Mouse (Mus musculus) embryonic fibroblast, embryonic 13.5 days (primary cell): Measurements from ENCODE around the gene Adra2a.

Source experiments
- CTCF ChIP-seq: IDR thresholded peaks from 2 replicates; pipeline ENCODE4 v1.5.1; 2011; ENCODE audit warnings: mild to moderate bottlenecking, control low read depth, low read length, moderate library complexity, borderline replicate concordance; ENCODE audit not compliant: insufficient read depth
- POLR2A ChIP-seq: IDR thresholded peaks from 2 replicates; pipeline ENCODE4 v1.6.1; 2011; ENCODE audit warnings: low read depth, mild to moderate bottlenecking, control low read depth, low read length, moderate library complexity

DNA sequence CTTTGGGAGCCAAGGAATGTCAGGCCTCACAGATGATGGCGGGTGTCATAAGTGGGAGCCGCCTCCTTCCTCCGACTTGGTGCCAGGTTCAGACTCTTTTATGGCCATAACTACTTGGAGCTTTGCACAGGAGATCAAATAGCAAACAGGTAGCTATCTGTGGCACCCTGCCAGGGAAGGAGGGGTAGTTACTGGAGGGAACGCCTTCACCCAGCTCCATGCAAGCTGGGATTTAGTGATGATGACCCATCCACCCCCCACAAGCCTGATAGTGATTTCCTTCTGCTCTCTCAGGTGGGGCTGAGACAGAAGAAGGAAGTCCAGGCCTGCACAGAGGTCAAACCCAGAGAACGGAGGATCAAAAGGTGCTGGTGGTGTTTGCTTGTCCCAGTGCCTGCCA, 26.6 kb downstream of the Adra2a start:
- TF ChIP-seq POLR2A (no peak), CTCF (no peak)
